Mouse (Mus musculus): ENCODE results near the gene Arl13b. TPM values are rescaled to one million over a fixed set of nuclear protein-coding genes. Genes with fewer than 3 reads are reported as not detected.

Gene Arl13b
- total RNA-seq, 2 experiments from 2014 or later = 5.4 to 11.3 TPM

- ATAC-seq (replicated peaks; ENCODE audit: low FRiP score, low TSS enrichment, poor library complexity, severe bottlenecking) = no peak
Measured at GRCm38 (mm10) chr16:62745875-62746274, 101.0 kb downstream of the Arl13b start.

Other genes starting within 250 kb of the Arl13b start
- gene Nsun3, start 60.2 kb downstream of the Arl13b start, total RNA-seq (2014; fragmentation: Nextera tagmentation) = 40.4 and 42.9 TPM in 2 replicates
- gene Nsun3, start 60.2 kb downstream of the Arl13b start, total RNA-seq (2017) = 18.2 and 33.5 TPM in 2 replicates
- gene Stx19, start 32.4 kb downstream of the Arl13b start, total RNA-seq (2014; fragmentation: Nextera tagmentation) = not detected in 2 replicates
- not detected in 2 replicates for gene Stx19, start 32.4 kb downstream of the Arl13b start, total RNA-seq (2017)
- gene Pros1, start 7.3 kb upstream of the Arl13b start, total RNA-seq (2014; fragmentation: Nextera tagmentation) = not detected in 2 replicates
- gene Pros1, start 7.3 kb upstream of the Arl13b start, total RNA-seq (2017) = 0.19 and 4.8 TPM in 2 replicates

Measured in megakaryocyte-erythroid progenitor cell, adult 5-6 weeks (primary cell).